Comparison of ENCODE assay signal across 8 mouse cellular contexts in the genomic region with DNA sequence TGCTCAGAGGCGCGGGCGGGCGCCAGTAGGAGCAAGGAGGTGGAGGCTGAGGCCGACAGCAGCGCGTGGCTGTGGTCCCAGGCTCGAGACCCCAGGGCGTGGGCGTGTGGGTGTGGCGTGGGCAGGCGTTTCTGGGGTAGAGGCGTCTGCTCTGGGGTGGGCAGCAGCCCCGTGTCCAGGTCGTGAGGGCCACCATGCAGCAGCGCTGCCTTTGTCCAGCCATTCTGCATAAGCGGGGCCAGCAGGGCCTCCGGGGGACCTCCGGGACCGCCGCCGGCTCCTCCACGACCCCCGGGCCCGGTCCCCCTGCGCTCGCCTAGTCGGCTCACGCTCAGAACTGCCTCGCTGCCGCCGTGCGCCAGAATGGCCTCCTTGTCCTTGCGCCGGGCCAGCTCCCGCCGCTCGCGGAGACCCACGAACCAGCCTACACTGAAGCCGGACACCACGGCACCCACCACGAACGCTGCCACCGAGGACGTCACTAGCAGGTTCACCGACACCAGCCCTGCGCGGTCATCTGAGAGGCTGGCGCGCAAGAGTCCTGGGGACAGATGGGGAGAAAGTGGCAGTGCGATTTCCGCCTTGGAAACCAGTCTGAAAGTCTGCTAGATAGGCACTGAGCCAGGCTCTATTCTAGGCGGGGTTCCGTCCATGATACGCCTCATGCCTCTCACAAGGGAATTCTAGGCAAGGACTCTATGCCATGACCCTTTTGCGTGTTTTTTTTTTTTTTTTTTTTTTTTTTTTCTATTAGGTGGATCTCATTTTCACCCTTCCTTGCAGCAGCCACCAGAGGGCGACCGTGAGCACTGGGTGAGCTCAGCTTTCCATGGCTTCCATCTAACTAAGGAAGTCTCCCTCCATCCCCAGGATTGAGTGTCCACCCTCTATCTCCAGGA. TPM values are rescaled to one million over a fixed set of nuclear protein-coding genes. Genes with fewer than 3 reads are reported as not detected.
A peak's percentile ranks its signal among the peaks of the same experiment; 100 is the strongest.
DNase-seq lines count a peak whose midpoint lies in the region; ATAC-seq lines count a peak whose summit lies in the region.

No protein-coding gene starts in this region.

- peak overlapping the region; percentile 38 for H3K4me3 ChIP-seq in embryonic facial prominence, embryonic 11.5 days (ENCODE audit: low read depth, low read length)
- peak overlapping the region; percentile 46 for H3K4me3 ChIP-seq in limb, embryonic 13.5 days

- intact Hi-C loops in heart, postnatal 36 days (cut with DNase I), result no loop called here

- peak overlapping the region; percentile 64 for H3K9ac ChIP-seq in embryonic facial prominence, embryonic 11.5 days (replicated peaks; ENCODE audit: low read length)
- peak overlapping the region; percentile 68 for H3K9ac ChIP-seq in limb, embryonic 13.5 days

- peaks cover 43% of the 10 kb centered on the region for H3K27me3 ChIP-seq in embryonic facial prominence, embryonic 11.5 days (ENCODE audit: control insufficient read depth, insufficient read depth, low read length)
- peaks cover 71% of the 10 kb centered on the region for H3K27me3 ChIP-seq in limb, embryonic 13.5 days

- WGBS in embryonic facial prominence, embryonic 11.5 days, result 5% methylated on average over 59 of the region's 59 CpGs
- 9% methylated on average over 50 of the region's 59 CpGs for WGBS in limb, embryonic 13.5 days

- peaks cover 8% of the 10 kb centered on the region; the same call in 1 of the 2 replicates for H3K4me1 ChIP-seq in embryonic facial prominence, embryonic 11.5 days (ENCODE audit: control insufficient read depth, insufficient read depth, low read length)
- peaks cover 22% of the 10 kb centered on the region for H3K4me1 ChIP-seq in limb, embryonic 13.5 days

- H3K27ac ChIP-seq in embryonic facial prominence, embryonic 11.5 days (replicated peaks; ENCODE audit: low read depth, low read length), result no peak overlapping the region
- H3K27ac ChIP-seq in limb, embryonic 13.5 days, result no peak overlapping the region

- H3K9me3 ChIP-seq in embryonic facial prominence, embryonic 11.5 days (replicated peaks; ENCODE audit: control insufficient read depth, low read length), result peaks cover 4% of the 10 kb centered on the region
- H3K9me3 ChIP-seq in limb, embryonic 13.5 days, result peaks cover 17% of the 10 kb centered on the region

- peak; percentile 69 for DNase-seq in kidney, adult 18-20 months
- no peak for DNase-seq in kidney, adult 11 months
- DNase-seq in MN1 (ENCODE audit: low spot score), result peak; percentile 56
- DNase-seq in embryonic facial prominence, embryonic 11.5 days (ENCODE audit: low spot score), result peak; percentile 74
- DNase-seq in heart, postnatal 36 days, result peak; percentile 64 to 73
- no peak for DNase-seq in layer of hippocampus, postnatal 36 days

- no peaks in the 10 kb centered on the region for H3K36me3 ChIP-seq in embryonic facial prominence, embryonic 11.5 days (replicated peaks; ENCODE audit: control insufficient read depth, insufficient read depth, low read depth, low read length)
- H3K36me3 ChIP-seq in limb, embryonic 13.5 days, result peaks cover 8% of the 10 kb centered on the region

- ATAC-seq in embryonic facial prominence, embryonic 11.5 days (replicated peaks; ENCODE audit: insufficient number of reproducible peaks, low FRiP score, low TSS enrichment, low read depth), result no peak
- no peak for ATAC-seq in limb, embryonic 13.5 days (ENCODE audit: low FRiP score, low read depth)
- 0 out of 2 replicates have a peak, but pooled peaks have one; percentile 23 for ATAC-seq in monocyte, adult 5-6 weeks (replicated peaks; ENCODE audit: insufficient number of reproducible peaks, low FRiP score, low TSS enrichment, poor library complexity, severe bottlenecking)

- peak overlapping the region; percentile 76 for H3K4me2 ChIP-seq in embryonic facial prominence, embryonic 11.5 days (ENCODE audit: low read depth, low read length)
- H3K4me2 ChIP-seq in limb, embryonic 13.5 days (replicated peaks), result peak overlapping the region; percentile 77

RNA-seq across cellular contexts. Expression of gene Lrg1, which starts 2.8 kb away (rescaled TPM):
- not detected in 2 replicates for polyA plus RNA-seq in embryonic facial prominence, embryonic 11.5 days (2014; fragmentation: Nextera tagmentation; extraction: Ambion mirVana)
- 10 to 100 TPM; 56.1 to 73.6 TPM for total RNA-seq in heart, postnatal 36 days (2021)
- 0.27 and 0.37 TPM in 2 replicates for polyA plus RNA-seq in limb, embryonic 13.5 days (2015; fragmentation: Nextera tagmentation; extraction: Ambion mirVana)
- total RNA-seq in monocyte, adult 5-6 weeks (2017), result not detected in 3 replicates
- total RNA-seq in layer of hippocampus, postnatal 36 days (2021), result 1 to 10 TPM in 1 of 2 experiments, under 1 TPM in 1; 0.40 to 1.7 TPM

RNA-seq across cellular contexts. Expression of gene Plin5, which starts 7.2 kb away (rescaled TPM):
- 0.10 and 0.31 TPM in 2 replicates for polyA plus RNA-seq in embryonic facial prominence, embryonic 11.5 days (2014; fragmentation: Nextera tagmentation; extraction: Ambion mirVana)
- total RNA-seq in heart, postnatal 36 days (2021), result 100 to 1,000 TPM; 171 to 183 TPM
- 0.13 TPM in 1 of 2 replicates, not detected in the other for polyA plus RNA-seq in limb, embryonic 13.5 days (2015; fragmentation: Nextera tagmentation; extraction: Ambion mirVana)
- total RNA-seq in monocyte, adult 5-6 weeks (2017), result not detected in 3 replicates
- under 1 TPM; 0.40 to 0.63 TPM for total RNA-seq in layer of hippocampus, postnatal 36 days (2021)

RNA-seq across cellular contexts. Expression of gene Plin4, which starts 15.0 kb away (rescaled TPM):
- 0.08 TPM in 1 of 2 replicates, not detected in the other for polyA plus RNA-seq in embryonic facial prominence, embryonic 11.5 days (2014; fragmentation: Nextera tagmentation; extraction: Ambion mirVana)
- total RNA-seq in heart, postnatal 36 days (2021), result 100 to 1,000 TPM; 157 to 172 TPM
- polyA plus RNA-seq in limb, embryonic 13.5 days (2015; fragmentation: Nextera tagmentation; extraction: Ambion mirVana), result 0.03 and 0.04 TPM in 2 replicates
- not detected in 3 replicates for total RNA-seq in monocyte, adult 5-6 weeks (2017)
- 1 to 10 TPM; 1.4 to 6.8 TPM for total RNA-seq in layer of hippocampus, postnatal 36 days (2021)

RNA-seq across cellular contexts. Expression of gene Sema6b, which starts 15.5 kb away (rescaled TPM):
- 1.1 and 1.6 TPM in 2 replicates for polyA plus RNA-seq in embryonic facial prominence, embryonic 11.5 days (2014; fragmentation: Nextera tagmentation; extraction: Ambion mirVana)
- total RNA-seq in heart, postnatal 36 days (2021), result 10 to 100 TPM in 1 of 2 experiments, 1 to 10 TPM in 1; 7.5 to 10.2 TPM
- polyA plus RNA-seq in limb, embryonic 13.5 days (2015; fragmentation: Nextera tagmentation; extraction: Ambion mirVana), result 2.5 and 2.6 TPM in 2 replicates
- 0.53 to 1.2 TPM (median 0.87 TPM) in 3 replicates for total RNA-seq in monocyte, adult 5-6 weeks (2017)
- total RNA-seq in layer of hippocampus, postnatal 36 days (2021), result 100 to 1,000 TPM; 129 to 138 TPM

RNA-seq across cellular contexts. Expression of gene Tnfaip8l1, which starts 37.7 kb away (rescaled TPM):
- 12.1 and 12.7 TPM in 2 replicates for polyA plus RNA-seq in embryonic facial prominence, embryonic 11.5 days (2014; fragmentation: Nextera tagmentation; extraction: Ambion mirVana)
- 1 to 10 TPM; 1.9 to 2.8 TPM for total RNA-seq in heart, postnatal 36 days (2021)
- polyA plus RNA-seq in limb, embryonic 13.5 days (2015; fragmentation: Nextera tagmentation; extraction: Ambion mirVana), result 11.3 and 12.0 TPM in 2 replicates
- total RNA-seq in monocyte, adult 5-6 weeks (2017), result 0.39 to 0.43 TPM in 2 of 3 replicates, not detected in the other
- 1 to 10 TPM; 5.3 to 7.3 TPM for total RNA-seq in layer of hippocampus, postnatal 36 days (2021)

Comparison
In these comparisons a context has a peak if more than half of its experiments do, and no peak if none do; other contexts are left out.
1. DNase-seq: peak in kidney, adult 18-20 months (single experiment), MN1 (single experiment), embryonic facial prominence, embryonic 11.5 days (single experiment) and heart, postnatal 36 days (2 of 2); none in kidney, adult 11 months (single experiment) and layer of hippocampus, postnatal 36 days (0 of 2).
2. RNA of gene Lrg1, which starts 2.8 kb away (total RNA-seq): 56.1 to 73.6 TPM in heart, postnatal 36 days; 0.40 to 1.7 TPM in layer of hippocampus, postnatal 36 days and not detected in monocyte, adult 5-6 weeks; every median in the first group is over 10 times any median in the second.
3. RNA of gene Plin5, which starts 7.2 kb away (total RNA-seq): 171 to 183 TPM in heart, postnatal 36 days; 0.40 to 0.63 TPM in layer of hippocampus, postnatal 36 days and not detected in monocyte, adult 5-6 weeks; every median in the first group is over 100 times any median in the second.
4. RNA of gene Plin4, which starts 15.0 kb away (total RNA-seq): 157 to 172 TPM in heart, postnatal 36 days; 1.4 to 6.8 TPM in layer of hippocampus, postnatal 36 days and not detected in monocyte, adult 5-6 weeks; every median in the first group is over 10 times any median in the second.